Mouse (Mus musculus): ENCODE measurements around the gene H2-DMa.

Gene H2-DMa

DNA sequence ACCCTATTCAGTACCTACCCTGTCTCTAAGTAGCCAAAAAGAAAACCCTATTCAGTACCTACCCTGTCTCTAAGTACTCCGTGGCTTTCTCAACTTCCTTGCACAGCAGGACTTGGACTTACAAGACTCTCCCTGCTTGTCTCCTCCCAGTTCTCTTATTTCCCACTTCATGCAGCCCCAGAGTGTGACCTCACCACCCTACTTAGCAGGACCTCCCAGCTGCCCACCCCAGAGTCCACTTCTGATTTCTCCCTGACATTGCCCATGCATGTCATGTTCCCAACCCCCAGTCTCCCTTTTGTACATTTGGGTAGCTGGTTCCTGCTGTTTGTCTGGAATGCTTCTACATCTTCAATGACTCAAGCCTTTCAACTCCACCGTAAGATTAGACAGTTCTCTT lies 4.2 kb downstream of the H2-DMa start:
- H3K4me1 ChIP-seq (replicated peaks; ENCODE audit: low read depth, low read length), result peaks cover 50% of the 10 kb centered on the region
- peak overlapping the region; percentile 99 for H3K4me3 ChIP-seq (replicated peaks; ENCODE audit: low read length)
- H3K9me3 ChIP-seq (ENCODE audit: low read length), result no peaks in the 10 kb centered on the region
- TF ChIP-seq NANOG (IDR thresholded peaks at IDR 0.05; ENCODE audit: borderline replicate concordance, low read length), result no peak
- TF ChIP-seq CTCF (conservative IDR thresholded peaks at IDR 0.05; ENCODE audit: low read length), result no peak
- no peak for TF ChIP-seq POU5F1 (IDR thresholded peaks at IDR 0.05; ENCODE audit: borderline replicate concordance, low read length)
- H3K36me3 ChIP-seq (ENCODE audit: insufficient read depth, low read length), result peaks cover 10% of the 10 kb centered on the region
- no peaks in the 10 kb centered on the region for H3K27me3 ChIP-seq (ENCODE audit: insufficient read depth, low read length)

DNA sequence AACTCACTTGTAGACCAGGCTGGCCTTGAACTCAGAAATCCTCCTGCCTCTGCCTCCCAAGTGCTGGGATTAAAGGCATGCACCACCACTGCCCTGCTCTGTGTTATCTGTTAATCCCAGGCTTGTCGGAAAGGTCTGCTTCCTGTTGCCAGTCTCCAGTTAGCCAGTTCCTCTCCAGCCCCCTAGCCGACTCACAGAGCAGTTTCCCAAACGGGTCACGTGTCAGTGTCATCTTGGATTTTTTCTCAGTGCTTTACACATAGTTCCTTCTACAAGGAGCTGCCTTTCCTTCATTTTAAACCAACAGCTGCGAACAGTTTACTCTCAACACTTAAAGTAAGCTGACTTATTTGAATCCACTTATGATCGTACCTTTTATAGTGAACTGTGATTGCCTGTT lies 5.3 kb downstream of the H2-DMa start:
- H3K27me3 ChIP-seq (ENCODE audit: insufficient read depth, low read length), result 0 out of 2 replicates have a peak, but pooled peaks cover 3% of the 10 kb centered on the region
- H3K4me3 ChIP-seq (replicated peaks; ENCODE audit: low read length), result no peak overlapping the region
- peaks cover 5% of the 10 kb centered on the region; the same call in 1 of the 2 replicates for H3K36me3 ChIP-seq (ENCODE audit: insufficient read depth, low read length)
- H3K4me1 ChIP-seq (replicated peaks; ENCODE audit: low read depth, low read length), result peaks cover 61% of the 10 kb centered on the region
- TF ChIP-seq NANOG (IDR thresholded peaks at IDR 0.05; ENCODE audit: borderline replicate concordance, low read length) (no peak), CTCF (conservative IDR thresholded peaks at IDR 0.05; ENCODE audit: low read length) (no peak), POU5F1 (IDR thresholded peaks at IDR 0.05; ENCODE audit: borderline replicate concordance, low read length) (no peak)
- no peaks in the 10 kb centered on the region for H3K9me3 ChIP-seq (ENCODE audit: low read length)

DNA sequence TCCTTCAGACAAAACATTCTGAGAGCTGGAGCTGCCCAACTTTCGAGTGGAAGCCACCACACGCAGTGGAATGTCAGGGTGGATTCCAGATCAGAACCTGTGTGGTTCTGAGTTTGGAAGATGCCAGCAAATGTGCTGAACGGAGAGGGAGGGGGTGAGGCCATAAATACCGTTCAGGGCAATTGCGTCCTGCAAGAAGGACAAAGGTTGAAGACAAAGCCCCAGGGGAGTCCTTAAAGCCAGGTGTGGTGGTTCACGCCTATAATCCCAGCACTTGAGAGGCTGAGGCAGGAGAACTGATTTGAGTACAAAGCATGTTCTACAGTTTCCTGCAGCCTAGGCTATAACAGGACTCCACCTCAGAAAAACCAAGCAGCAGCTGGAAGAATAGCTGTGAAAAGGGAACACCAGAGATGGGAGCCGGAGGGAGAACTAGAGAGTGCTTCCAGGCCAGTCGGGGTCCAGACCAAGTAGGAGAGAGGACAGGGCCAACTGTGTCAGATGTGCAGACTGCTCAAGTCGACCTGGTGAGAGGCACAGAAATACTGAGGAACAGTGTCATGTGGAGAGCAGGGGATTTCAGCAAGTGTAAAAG lies 7.6 kb downstream of the H2-DMa start:
- Histone ChIP-seq H3K27me3 (ENCODE audit: insufficient read depth, low read length) (peaks cover 12% of the 10 kb centered on the region; the same call in 1 of the 2 replicates), H3K4me3 (replicated peaks; ENCODE audit: low read length) (peak overlapping the region; percentile 5; the same call in 1 of the 2 replicates), H3K36me3 (ENCODE audit: insufficient read depth, low read length) (peaks cover 5% of the 10 kb centered on the region; the same call in 1 of the 2 replicates), H3K9me3 (ENCODE audit: low read length) (no peaks in the 10 kb centered on the region), H3K4me1 (replicated peaks; ENCODE audit: low read depth, low read length) (peaks cover 67% of the 10 kb centered on the region)
- TF ChIP-seq CTCF (conservative IDR thresholded peaks at IDR 0.05; ENCODE audit: low read length), result no peak
- no peak for TF ChIP-seq POU5F1 (IDR thresholded peaks at IDR 0.05; ENCODE audit: borderline replicate concordance, low read length)
- no peak for TF ChIP-seq NANOG (IDR thresholded peaks at IDR 0.05; ENCODE audit: borderline replicate concordance, low read length)

DNA sequence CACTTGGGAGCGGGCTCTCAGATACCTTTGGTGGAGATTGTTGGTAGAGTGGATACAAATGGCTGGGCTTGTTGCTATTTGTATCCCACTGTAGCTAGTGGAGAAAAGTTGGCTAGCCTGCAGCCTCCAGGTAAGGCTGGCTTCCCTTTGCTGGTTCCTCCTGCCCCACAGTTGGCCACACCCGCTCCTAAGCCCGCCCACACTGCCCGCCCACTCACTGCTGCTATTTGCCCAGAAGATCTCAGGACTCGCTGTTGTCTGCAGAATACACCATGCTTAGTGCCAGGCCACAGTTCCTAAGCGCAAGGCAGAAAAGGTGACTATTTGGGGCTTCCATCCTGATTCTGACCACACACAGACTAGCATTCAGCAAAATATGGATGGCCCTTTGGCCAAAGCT lies 8.1 kb downstream of the H2-DMa start:
- Histone ChIP-seq H3K9me3 (ENCODE audit: low read length) (no peaks in the 10 kb centered on the region), H3K27me3 (ENCODE audit: insufficient read depth, low read length) (peaks cover 12% of the 10 kb centered on the region; the same call in 1 of the 2 replicates), H3K4me1 (replicated peaks; ENCODE audit: low read depth, low read length) (peaks cover 67% of the 10 kb centered on the region), H3K36me3 (ENCODE audit: insufficient read depth, low read length) (peaks cover 5% of the 10 kb centered on the region; the same call in 1 of the 2 replicates), H3K4me3 (replicated peaks; ENCODE audit: low read length) (peak overlapping the region; percentile 5; the same call in 1 of the 2 replicates)
- TF ChIP-seq POU5F1 (IDR thresholded peaks at IDR 0.05; ENCODE audit: borderline replicate concordance, low read length) (no peak), CTCF (conservative IDR thresholded peaks at IDR 0.05; ENCODE audit: low read length) (no peak), NANOG (IDR thresholded peaks at IDR 0.05; ENCODE audit: borderline replicate concordance, low read length) (no peak)

DNA sequence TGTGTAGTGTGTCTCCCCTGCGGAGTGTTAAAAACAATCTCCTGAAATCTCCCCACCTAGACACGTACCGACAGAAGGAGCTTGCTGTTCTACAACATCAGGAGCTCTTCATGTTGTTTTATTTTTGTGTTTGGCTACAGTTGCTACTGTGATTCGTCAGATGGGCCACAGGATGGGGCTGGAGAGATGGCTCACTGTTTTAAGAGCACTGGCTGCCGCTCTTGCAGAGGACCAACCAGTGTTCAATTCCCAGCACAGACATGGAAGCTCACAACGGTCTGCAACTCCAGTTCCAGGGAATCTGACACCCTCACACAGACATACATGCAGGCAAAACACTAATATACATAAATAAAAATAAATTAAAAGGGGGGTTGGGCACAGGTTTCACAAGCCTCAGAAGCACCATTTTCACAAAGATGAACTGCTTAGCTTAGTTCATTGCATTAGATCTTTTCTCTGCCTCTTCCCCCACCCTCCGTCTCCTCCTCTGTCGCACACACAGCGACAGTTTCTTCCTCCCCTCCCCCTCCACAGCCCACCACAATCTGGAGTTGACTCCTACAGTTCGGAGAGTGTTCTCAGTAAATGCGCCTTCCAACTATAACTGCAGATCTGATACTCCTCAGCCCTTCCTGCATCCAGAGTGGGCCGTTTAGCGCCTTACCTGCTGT lies 9.1 kb downstream of the H2-DMa start:
- Histone ChIP-seq H3K36me3 (ENCODE audit: insufficient read depth, low read length) (peaks cover 5% of the 10 kb centered on the region; the same call in 1 of the 2 replicates), H3K4me1 (replicated peaks; ENCODE audit: low read depth, low read length) (peaks cover 63% of the 10 kb centered on the region), H3K9me3 (ENCODE audit: low read length) (no peaks in the 10 kb centered on the region), H3K4me3 (replicated peaks; ENCODE audit: low read length) (peak overlapping the region; percentile 33), H3K27me3 (ENCODE audit: insufficient read depth, low read length) (peaks cover 12% of the 10 kb centered on the region; the same call in 1 of the 2 replicates)
- no peak for TF ChIP-seq CTCF (conservative IDR thresholded peaks at IDR 0.05; ENCODE audit: low read length)
- no peak for TF ChIP-seq NANOG (IDR thresholded peaks at IDR 0.05; ENCODE audit: borderline replicate concordance, low read length)

DNA sequence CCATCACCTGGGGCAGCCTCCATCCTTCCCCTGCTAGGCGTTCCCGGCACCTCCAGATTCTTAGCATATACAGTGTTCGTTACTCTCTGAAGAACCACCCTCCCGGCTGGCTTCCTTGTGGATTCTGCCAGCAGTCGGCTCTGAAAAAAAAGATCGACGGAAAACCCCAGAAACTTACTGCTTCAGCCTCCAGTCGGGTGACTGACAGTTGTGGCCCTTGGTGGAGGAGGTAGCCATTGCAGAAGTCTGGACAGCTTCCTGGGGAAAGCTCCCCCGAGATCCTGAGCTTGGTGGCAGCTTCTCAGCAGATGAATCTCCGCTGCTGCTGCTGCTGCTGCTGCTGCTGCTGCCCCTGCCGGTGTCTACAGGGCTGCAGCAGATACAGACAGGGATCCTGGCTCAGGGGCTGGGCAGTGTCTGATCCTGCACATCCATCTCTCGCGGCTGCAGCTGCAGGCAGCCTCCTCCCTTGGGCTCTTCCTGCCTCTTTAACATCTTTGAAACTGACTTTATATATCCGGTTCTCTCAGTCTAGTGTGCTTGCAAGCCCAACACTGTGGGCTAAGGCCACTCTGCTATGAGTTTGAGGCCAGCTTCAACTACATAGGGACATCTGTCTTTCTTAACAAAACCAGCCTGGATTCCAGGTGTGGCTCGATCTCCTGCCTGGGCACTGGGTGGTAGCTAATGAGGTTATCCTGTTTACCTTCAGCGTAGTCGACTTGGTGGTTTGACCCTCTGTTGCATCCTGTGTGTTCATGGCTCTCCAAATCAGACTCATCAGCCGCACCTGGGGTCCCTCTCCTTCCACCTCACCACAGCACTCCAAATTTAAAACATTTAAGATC lies 9.8 kb downstream of the H2-DMa start:
- TF ChIP-seq POU5F1 (IDR thresholded peaks at IDR 0.05; ENCODE audit: borderline replicate concordance, low read length) (no peak), CTCF (conservative IDR thresholded peaks at IDR 0.05; ENCODE audit: low read length) (no peak), NANOG (IDR thresholded peaks at IDR 0.05; ENCODE audit: borderline replicate concordance, low read length) (no peak)
- peaks cover 12% of the 10 kb centered on the region; the same call in 1 of the 2 replicates for H3K27me3 ChIP-seq (ENCODE audit: insufficient read depth, low read length)
- no peaks in the 10 kb centered on the region for H3K9me3 ChIP-seq (ENCODE audit: low read length)
- peak overlapping the region; percentile 33 for H3K4me3 ChIP-seq (replicated peaks; ENCODE audit: low read length)
- H3K36me3 ChIP-seq (ENCODE audit: insufficient read depth, low read length), result peaks cover 5% of the 10 kb centered on the region; the same call in 1 of the 2 replicates
- H3K4me1 ChIP-seq (replicated peaks; ENCODE audit: low read depth, low read length), result peaks cover 55% of the 10 kb centered on the region

DNA sequence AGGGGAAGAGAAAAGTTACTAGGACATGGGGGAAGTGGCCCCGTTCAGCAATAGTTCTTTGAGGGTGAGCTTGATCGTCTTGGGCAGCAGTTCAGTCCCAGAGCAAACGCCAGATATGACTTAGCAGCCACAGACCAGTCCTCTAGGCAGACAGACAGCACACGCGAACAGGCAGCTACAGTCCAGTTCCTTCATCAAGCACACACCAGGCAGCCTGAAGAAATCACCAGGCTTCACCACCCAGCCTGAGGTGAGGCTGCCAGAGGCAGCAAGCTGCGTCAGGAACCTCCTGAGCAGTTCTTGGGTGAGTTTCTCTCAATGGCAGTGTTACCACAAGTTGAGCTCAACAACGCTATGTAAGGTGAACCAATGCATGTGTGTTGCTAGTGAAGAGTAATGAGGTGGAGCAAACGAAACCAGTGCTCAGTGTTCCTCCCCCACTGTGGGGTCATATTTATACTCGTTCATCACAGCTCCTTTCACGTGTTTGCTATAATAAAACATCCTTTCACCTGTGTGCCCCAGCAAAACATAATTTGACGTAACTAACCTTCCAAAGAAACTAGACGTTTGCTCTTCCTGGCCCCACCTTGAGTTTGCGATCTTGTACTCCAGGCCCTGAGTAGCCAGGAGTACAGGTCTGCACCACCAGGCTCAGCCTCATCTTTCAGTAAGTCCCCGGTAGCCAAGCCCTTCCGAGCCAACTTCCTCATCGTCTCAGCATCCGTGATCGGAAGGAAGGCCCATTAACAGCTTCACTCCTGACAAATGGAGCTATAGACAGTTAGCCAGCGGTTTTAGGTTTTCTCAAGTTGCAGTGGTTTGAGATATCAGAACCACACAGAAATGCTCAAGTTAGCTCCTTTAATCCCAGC lies 11.0 kb downstream of the H2-DMa start:
- Histone ChIP-seq H3K4me3 (replicated peaks; ENCODE audit: low read length) (no peak overlapping the region), H3K36me3 (ENCODE audit: insufficient read depth, low read length) (peaks cover 5% of the 10 kb centered on the region; the same call in 1 of the 2 replicates), H3K27me3 (ENCODE audit: insufficient read depth, low read length) (peaks cover 12% of the 10 kb centered on the region; the same call in 1 of the 2 replicates), H3K4me1 (replicated peaks; ENCODE audit: low read depth, low read length) (peaks cover 54% of the 10 kb centered on the region), H3K9me3 (ENCODE audit: low read length) (no peaks in the 10 kb centered on the region)
- TF ChIP-seq POU5F1 (IDR thresholded peaks at IDR 0.05; ENCODE audit: borderline replicate concordance, low read length) (no peak), CTCF (conservative IDR thresholded peaks at IDR 0.05; ENCODE audit: low read length) (no peak), NANOG (IDR thresholded peaks at IDR 0.05; ENCODE audit: borderline replicate concordance, low read length) (no peak)
